Mouse (Mus musculus) spleen, postnatal 4 days (tissue): ENCODE data around the gene Rbfox1.

Experiments
- DNase-seq, 2 experiments: peaks; one replicate each; pipeline ENCODE4 v3.0.0; 2022; ENCODE audit warnings: low spot score in 2 of 2

The Rbfox1 gene

DNA sequence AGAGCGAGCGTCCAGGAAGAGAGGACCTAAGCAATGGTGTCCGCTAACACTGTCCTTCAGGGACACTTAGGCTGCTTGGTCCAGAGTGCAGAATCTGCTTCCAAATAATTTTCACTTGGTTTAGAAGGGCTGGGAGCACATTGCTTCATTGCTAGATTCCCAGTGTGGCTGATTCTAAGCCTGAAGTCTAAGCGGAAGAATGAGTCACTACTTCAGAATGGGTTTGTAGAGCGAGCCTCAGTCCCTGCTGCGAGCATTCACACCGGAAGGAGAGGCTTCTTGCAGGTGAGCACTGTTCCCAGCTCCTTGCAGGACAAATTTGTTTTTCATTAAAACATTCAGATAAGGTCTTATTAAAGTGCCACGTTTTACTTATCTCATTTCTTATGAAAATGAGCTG is 1151.8 kb downstream of the Rbfox1 start:
- no peak for DNase-seq

DNA sequence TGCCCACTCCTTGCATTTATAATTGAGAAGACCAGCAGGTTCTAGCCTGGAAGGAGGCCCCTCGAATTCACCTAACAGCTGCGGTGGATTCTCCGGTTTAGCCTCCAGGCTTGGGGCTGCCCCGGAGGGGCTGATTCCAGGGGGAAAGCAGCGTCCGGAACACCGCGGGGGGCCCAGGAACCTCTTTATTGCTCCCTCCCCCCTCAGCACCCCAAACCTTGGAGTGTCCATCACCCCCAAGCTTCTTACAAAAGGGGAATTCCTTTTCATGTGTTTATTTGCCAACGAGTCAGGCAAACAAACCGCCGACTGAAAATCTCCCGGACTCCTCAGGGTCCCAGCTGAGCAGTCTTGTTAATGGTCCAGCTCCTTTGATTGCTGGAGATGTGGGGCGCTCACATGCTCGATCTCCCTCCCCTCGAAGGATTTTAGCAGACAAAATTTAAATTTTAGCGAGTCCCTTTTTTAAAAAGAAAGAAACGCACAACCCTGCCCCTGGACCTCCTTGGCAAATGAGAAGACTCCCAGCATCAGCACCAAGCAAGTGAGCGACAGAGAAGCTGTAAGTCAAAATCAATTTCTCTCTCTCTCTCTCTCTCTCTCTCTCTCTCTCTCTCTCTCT is 1153.6 kb downstream of the Rbfox1 start:
- DNase-seq: no peak

DNA sequence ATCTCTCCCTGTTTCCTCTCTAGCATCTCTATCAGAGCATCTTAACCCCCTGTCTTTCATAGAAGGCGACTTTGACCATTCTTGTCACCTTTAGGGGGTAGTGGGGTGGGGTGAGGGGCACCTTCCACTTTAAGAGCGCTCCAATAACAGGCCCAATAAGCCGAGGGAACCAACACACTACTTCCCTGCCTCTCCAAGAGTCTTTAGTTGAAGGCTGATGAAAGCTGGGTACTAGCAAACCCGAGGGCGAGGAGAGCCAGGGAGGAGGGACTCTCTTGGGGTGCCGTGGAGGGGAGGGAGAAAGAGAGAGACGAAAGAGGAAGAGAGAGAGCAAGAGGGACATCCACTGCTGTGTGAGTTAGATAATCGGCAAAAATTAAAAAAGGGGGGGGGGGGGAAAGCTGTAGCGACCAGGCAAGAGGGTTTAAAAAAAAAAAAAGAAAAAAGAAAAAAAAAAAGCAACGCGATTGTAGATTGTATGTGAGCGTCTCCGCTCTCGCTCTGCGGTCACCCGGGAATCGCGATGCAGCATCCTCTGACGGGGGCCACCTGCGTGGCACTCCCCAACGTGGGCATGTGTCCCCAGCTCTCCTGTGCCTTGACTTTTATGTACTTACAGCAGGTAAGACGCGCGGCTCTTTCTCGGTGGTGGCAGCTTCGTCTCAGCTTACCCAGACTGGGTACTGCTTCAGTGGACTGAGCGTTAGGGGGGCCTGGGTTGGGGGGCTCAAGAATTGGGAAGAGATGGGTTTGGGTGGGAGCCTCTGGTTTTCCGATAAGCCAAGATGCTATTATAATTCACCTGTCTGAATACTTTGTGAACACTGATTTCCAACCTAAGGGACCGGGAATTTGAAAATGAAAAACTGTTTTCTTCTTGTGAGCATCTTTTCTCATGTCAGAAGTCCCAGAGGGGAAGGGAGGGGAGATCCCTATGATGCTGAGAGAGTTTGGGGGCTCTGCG is 1154.5 kb downstream of the Rbfox1 start:
- no peak for DNase-seq

DNA sequence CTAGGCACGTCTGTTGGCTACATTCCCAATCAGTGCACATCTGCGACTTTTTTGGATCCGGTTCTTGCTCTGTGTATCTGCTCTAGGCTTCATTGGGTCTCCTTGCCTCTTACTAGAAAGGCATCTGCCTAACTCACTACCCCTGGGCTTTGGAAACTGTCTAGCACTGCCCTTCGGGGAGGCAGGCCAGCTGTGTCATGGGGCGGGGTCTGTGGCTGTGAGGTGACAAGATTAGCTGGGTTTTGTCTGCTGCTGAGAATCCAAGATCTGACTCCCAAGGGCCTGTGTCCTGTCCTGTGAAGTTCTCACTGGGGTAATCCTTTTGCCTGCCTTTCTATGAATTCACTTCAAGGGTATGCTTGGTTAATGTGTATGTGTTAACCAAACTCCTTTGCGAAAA is 1155.5 kb downstream of the Rbfox1 start:
- no peak for DNase-seq

DNA sequence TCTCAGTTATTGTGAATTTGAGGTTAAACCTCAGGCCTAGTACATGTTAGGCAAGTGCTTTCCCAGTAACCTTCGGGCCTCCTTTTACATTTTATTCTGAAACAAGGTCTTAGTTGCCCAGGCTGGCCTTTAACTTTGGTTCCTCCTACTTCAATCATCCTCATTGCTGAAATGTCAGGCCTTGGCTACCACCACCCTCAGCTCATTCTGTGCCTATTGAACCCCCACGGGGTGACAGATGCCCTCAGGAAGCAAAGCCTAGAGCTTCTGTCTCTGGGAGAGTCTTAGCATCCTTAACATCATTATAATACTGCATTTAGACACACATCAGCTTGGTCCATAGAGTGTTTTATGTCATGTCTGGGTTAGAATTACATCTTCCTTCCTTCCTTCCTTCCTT is 1162.3 kb downstream of the Rbfox1 start:
- DNase-seq: no peak

DNA sequence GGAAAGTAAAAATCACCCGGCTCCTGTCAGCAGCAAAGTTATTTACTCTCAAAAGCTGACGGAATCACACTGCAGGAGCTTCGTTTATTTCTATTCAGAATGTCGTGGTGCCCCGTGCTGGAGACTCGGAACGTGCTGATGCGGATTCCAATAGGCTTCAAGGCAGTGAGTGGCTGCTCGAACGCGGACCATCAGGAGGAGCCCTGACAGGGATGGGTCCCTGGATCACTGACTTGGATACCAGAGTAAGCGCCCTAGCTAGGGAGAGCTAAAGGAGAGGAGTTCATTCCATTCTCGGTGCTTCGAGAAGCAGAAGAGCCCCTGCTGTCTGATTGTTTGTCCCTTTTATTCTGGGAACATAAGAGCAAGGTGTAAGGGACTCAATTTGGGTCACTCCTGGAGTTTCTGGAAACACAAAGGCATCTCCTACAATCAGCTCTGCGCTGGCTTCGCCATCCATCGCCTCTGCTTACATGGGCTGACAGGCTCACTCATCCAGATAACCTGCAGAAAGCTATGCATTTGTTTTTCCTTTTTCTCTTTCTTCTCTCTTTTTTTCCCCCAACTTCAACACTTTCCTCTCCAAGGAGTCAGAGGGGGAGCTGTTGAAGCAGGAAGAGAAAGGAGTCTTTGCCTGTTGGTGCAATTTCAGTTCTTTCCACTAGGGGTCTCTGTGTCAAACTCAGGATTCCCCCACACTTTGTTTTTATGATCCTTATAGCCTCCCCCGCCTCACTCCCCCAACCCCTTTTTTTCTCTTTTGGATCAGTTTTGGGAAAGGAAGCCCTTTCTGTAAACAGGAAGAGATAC is 1164.2 kb downstream of the Rbfox1 start:
- no peak for DNase-seq

DNA sequence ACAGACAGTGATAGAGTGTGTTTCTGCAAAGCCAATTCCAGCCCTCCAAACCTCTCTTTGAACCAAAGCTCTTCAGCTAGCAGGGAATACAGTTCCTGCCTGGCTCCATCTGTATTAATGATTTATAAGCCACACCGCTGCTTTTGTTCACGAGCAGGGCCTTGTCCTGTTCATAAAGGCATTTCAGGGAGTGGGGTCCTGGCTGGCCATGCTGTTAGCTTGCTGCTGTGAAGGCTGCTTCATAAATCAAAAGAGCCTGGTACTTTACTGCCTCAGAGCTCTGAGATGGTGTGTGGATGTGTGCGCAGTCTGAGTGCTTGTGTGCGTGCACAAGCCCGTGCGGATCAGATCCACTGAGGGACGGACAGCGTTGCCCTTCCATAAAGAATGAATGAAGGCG is 1165.8 kb downstream of the Rbfox1 start:
- DNase-seq: no peak

DNA sequence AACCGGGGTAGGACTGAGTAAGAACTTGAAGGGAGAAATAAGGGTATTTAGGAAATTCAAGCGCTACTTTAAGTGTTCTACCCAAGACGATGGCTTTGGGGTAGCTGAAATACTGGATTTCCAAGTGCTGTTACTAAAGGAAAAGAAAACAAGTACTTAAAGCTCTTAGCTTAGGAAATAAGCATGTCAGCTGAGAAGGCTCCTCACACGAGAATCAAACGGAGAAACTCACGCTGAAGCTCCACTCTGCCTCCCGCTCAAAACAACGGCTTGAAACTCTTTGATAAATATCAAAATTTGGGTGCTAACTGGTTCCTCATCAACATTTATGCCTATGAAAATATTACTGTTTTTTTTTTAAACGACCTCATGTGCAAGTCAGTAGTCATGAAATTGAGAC is 1166.8 kb downstream of the Rbfox1 start:
- DNase-seq: no peak

DNA sequence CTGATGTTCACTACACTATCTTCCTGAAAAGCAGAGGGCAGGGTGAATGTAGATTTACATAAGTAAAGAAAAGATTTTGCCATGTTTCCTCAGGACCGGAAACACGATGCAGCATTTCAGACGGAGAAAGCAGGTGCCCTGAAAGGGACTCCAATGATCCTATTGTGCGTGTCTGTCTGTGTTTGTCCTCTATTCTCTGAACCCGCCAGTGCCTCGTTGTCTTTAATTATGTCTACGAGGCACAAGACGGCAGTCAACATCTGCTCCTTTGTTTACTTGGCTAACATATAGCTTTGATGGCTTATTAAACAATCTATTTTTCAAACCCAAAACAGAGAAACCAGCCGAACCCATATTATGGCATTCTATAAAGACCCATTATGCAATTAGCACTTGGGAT is 1167.3 kb downstream of the Rbfox1 start:
- no peak for DNase-seq

DNA sequence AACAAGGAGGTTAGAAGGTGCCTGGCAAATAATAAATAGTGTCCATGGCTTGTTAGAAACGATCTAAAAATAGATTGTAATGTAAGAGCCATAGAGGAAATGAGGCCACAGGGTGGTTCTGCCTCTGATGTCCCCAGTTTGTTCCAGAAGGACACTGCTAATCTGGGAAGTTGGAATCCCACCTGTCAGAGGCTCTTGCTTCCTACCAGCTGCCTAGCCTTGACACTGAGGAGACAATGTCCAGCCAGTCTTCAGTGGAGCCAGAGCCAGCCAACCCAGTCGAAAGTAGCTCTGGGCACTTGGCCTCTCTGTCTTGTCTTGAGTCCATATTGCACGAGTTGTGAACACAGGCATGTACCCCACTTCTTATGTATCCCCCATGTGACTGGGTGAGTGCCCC is 1172.6 kb downstream of the Rbfox1 start:
- no peak for DNase-seq

DNA sequence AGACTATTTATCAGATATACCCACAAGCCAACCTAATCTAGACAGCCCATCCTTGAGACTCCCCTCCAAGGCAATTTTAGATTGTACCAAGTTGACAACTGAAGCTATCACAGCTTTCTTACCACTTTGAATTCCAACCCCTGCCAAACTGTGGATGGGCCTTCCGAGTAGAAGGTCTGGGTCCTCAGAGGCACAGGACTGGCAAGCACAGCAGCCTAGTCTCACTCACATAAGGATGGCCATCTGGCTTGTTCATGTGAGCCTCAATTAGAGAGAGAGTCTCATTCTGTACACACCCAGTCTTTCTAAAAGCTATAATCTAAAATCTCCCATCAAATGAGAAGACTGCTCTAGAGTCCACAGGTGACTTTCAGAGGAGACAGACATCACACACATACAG is 1173.4 kb downstream of the Rbfox1 start:
- DNase-seq: no peak

DNA sequence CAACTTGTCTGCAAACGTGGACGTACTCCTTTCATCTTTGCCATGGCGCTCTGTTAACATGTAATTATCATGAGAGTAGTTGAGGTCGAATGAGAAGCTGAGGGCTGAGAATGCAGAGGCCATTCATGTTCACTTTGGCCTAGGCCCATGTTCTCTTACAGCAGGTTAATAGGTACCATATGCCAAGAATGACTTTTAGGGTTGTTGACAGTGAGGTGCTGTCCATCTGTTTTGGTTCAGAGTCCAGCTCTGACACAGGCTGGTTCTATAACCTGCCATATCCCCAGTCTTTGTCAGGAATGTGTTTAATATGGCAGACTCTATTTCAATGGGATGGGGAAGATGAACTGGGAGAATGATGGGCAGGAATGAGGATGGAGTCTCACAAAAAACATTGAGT is 1174.4 kb downstream of the Rbfox1 start:
- DNase-seq: no peak

DNA sequence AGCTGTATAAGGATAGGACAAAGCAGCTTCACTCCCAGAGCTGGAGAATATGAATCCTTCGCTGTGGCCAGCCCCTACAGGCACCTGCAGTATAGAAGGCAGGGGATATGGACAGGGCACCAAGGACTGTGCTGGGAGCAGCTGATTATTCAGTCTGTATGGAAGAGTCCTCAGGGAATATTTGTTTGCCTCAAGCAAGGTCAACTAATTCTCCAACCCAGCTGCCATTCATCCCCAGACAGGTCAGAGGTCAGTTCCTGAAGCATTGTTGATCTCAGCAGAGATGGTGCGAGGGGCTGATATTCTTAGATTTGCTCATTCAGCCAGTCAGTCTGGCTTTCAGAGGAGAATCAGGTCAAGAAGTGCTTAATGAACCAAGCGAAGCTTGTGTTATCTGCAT is 1175.7 kb downstream of the Rbfox1 start:
- no peak for DNase-seq

DNA sequence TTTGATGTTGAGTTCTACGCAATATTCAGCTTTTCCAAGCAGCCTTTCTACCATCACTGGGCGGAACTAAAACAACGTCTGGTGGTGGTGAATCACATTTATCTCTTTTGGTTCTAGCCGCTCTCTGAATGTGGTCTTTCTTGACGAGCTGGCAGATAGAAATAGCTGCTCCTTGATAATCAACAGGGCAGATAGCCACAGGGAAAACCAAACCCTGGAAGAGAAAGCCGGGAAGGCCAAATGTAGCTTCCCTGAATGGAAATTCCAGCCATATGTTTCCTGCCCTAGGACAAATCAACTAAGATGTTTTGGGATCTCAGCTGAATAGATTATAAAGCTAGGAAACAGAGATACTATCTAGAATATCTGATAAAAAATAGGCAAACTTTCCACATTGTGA is 1177.4 kb downstream of the Rbfox1 start:
- DNase-seq: no peak

DNA sequence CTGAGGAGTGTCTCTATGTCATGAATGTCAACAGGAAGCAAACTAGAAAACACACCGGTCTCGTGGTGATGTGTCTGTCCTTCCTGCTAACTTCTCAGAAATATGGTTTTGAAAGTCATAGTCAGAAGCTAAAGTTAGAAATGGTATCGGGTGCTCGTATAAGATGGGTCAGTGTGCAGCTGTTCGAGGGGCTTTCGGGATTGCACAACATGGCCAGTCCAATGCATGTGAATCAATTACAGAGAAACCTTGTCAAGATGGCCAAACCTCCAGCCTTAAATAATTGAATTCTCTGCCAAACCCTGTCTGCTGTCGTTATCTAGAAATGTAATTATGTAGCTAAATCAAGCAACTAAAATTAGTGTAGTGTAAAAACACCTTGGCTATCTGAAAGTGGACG is 1182.0 kb downstream of the Rbfox1 start:
- DNase-seq: no peak

DNA sequence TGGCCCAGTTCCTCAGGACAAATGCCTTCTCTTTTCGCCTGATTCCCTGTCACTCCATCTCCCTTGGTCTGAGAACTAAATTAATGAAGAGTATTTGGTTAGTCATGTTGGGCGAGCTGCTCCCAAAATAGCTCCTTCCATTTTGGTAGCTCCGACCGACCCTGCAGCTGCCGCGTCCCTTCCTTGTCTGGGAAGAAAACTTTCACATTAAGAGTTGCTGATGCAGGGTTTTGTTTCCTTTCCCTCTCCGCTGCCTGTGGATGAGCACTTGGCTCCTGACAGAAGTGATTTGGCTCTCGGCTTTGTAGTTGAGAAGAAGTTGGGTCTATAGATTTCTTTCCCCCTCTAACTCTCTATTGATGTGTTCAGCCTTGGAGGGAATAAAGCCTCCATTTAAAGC is 1184.4 kb downstream of the Rbfox1 start:
- no peak for DNase-seq

DNA sequence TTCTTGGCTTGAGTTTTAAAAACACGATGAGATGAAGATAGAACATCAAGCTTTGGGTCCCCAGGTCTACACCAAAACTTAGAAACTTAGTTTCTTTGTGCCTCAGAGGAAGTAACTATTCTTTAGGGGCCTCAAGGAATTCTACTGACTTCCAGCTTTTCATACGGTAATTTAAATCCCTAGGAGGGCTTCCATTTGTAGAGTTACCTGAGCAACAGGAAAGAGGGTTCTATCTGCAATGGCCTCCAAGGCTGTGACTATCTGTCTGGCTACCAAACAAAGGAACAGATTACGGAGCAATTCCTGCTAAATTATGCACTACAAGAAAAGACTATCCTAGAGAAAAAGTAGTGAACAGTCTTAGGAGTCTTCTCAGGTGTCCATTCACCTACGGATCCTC is 1189.6 kb downstream of the Rbfox1 start:
- DNase-seq: no peak

DNA sequence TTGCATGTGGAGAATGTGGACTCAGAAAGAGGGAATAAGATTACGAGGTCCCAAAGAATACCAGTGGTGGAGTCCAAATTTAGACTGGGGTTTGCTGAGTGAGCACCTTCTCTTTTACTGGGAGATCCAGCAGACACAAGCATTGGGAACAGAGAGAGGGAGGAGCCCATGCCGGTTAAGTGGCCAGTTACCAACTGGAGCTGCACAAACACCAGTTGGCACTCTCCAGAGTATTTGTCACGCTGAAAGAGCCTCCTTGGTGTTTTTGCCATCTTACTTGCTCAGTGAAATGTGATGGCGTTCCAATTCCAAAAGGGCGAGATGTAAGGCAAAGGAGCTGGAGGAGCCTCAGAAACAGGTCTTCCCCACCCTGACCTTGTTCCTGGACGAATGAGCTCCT is 1190.6 kb downstream of the Rbfox1 start:
- no peak for DNase-seq

DNA sequence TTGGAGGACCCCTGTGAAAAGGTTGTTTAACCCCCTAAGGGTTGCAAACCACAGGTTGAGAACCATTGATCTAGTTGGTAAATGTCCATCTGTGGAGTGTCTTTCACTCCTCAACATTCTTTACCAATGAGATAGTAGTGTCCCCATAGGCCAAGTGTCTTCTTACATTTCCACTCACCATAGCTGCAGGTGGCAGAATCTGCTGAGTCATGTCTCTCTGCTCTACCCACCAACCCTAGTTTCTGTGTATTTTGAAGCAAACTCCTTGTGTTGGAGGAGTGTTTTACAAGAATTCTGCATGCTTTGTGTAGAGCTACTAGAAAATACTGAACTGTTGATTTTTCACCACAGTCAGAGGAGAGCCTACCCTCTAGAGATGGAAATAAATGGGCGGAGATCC is 1191.2 kb downstream of the Rbfox1 start:
- no peak for DNase-seq

DNA sequence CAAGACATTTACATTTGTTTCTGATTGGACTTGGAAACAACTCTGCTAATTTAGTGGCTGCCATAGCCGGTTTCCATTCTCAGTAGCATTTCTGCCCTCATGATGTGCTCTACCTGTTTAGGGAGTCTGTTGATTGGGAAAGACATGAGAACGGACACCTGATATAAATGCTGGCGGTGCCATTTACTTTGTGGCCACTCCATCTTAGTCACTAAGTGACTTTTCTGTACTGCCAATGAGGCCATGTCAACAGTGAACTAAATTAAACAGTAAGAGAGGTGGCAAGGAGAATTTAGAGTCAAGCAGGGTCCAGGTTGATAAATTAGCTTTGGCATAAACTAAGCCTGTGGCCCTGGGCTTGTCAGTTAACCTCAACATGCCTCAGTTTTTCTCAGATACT is 1191.6 kb downstream of the Rbfox1 start:
- DNase-seq: no peak

DNA sequence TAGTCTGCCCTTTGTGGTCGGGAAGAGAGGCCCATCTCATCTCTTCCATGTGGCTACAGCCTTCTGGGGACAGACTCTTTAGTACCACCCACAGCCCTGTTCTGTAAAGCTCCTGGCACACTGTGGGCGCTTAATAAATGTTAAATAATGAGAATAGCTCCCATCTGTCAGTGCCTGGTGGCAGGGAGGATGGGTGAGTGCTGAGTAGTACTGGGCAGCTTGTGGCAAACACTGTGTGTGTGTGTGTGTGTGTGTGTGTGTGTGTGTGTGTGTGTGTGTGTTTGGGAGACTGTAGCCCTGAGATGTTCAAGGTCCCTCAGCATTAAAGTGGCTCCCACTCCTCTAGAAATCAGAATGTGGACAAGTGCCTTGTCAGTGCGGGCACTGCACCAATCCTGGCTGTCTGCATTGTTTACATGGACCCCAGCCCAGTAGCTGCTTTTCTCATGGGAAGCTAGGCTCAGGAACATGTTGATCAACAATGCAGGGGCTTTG is 1196.0 kb downstream of the Rbfox1 start:
- DNase-seq: no peak

DNA sequence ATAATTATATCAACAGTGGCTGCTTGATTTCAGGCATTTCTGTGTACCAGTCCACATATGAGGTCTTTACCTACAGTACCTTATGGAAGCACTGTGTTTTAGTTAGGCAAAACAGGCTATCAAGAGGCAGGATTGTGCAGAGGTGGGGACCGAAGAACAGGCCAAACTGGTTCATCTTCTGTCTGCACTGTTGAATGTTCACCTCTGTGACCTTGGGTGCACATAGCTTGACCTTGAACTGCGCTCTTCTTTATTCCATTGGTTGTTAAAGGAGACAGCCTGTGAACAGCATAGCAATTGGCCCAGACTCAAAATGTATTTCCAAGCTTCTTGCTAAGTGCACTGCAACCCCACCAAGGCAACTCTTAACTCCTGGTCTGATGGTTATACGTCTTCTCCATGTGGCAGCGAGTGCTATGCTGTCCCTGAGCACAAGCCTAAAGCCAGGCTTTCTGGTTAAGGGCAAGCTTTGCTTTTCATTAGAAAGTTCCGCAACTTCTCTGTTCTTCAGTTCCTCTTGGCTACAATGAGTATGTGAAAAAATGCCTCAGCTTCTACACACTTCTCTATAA is 1196.6 kb downstream of the Rbfox1 start:
- no peak for DNase-seq
